Mouse (Mus musculus): Measurements from ENCODE around the gene Gm525.
A peak's percentile ranks its signal among the peaks of the same experiment; 100 is the strongest.

Gm525 gene

DNA sequence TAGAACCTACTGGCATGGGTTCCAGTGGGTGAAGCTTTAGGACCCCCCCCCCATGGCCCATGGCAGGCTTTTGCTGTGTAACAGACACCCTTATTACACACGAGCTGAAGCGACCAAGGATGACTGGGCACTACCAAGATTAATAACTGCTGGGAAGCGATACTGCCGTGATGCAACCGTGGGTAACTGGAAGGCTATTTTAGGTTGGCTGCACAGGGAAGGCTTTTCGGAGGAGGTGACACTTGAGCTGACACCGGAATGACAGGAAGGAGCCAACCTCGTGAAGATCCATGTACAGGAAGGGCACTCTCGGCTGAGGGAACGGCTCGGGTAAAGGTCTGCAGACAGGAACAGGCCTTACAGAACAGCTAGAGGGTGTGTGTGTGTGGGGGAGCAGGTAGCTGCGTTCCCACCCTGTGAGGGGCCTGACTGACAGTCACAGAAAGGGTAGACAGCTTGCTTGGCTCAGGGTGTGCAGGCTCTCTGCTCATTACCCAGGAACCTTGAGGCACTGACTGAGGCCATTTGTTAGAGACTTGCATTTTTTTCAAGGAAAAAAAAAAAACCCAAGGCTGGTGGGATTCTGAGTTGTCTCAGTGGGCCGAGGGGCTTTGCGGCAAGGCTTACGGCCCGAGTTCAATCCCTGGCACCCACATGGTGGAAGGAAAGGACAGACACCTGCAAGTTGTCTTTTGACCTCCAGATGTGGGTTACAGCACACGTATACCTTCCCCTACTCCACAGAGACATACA lies 24.6 kb downstream of the Gm525 start:
- DNase-seq (ENCODE audit: low spot score) = no peak

DNA sequence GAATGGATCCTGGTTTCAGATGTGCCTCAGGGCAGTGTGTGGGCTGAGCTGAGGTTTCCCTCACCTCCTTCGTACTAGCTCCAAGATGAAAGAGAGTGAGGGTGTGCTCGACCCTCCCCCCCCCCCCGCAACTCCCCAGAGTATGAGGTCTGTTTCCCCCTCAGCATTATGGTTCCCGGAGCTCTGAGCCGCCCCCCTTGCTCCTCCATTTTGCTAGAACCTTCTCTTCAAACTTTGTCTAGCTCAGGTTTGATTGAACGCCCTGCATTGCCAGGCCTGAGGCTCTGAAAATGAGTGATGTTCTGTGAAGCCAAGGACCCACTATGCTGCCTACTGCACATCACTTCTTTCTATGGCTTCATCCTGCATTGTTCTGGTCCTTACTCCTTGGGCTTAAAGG lies 25.3 kb downstream of the Gm525 start:
- no peak for DNase-seq (ENCODE audit: low spot score)

- peak; percentile 86 for DNase-seq (ENCODE audit: low spot score)
Observed at GRCm38 (mm10) chr11:89100403-89100802, 26.8 kb downstream of the Gm525 start.

DNA sequence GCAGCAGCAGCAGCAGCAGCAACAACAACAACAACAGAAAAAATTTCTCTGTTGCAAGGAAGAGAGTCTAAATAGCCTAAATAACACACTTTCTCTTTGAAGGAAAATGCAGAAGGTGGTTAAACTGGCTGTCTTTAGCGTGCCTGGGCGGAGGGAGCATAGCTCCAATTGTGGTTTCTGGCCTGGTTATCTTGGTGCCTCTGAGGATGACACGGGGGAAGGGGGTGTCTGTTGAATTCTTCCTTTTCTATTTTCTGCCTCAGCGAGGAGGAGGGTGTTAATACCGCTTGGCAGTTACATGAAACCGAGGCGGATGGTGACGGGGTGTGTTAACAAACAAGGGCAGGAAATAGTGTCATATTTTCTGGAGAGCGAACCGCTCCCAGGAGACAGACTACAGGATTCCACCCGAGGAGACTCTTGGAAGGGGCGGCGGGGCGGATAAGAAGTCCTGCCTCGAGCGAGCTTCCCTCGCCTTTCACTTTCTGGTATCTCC lies 27.2 kb downstream of the Gm525 start:
- peak; percentile 39 for DNase-seq (ENCODE audit: low spot score)

DNA sequence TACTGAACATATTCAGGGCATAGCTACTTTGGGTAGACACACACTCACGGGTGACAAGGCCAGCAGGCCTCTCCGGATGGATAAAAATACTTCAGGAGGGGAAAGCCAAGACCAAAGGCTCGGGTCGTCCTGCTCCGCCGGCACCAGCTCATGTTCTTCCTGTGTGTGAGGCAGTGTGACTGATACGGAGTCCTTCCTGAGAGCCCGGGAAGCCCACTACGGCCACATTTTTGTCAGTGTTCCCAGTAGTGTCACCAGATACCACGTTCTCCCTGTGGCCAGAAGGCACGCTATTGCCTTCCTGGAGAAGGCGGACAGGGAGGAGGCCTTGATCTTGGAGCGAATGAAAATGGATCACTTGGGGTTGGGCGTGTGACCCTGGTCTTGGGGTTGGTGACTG lies 29.5 kb downstream of the Gm525 start:
- no peak for DNase-seq (ENCODE audit: low spot score)

GRCm38 (mm10) chr11:89105211-89105610 lies 31.6 kb downstream of the Gm525 start:
- DNase-seq (ENCODE audit: low spot score) = no peak

- DNase-seq (ENCODE audit: low spot score) = no peak
Observed at GRCm38 (mm10) chr11:89105823-89106222, 32.2 kb downstream of the Gm525 start.

GRCm38 (mm10) chr11:89107180-89107807 lies 33.7 kb downstream of the Gm525 start:
- no peak for DNase-seq (ENCODE audit: low spot score)

DNA sequence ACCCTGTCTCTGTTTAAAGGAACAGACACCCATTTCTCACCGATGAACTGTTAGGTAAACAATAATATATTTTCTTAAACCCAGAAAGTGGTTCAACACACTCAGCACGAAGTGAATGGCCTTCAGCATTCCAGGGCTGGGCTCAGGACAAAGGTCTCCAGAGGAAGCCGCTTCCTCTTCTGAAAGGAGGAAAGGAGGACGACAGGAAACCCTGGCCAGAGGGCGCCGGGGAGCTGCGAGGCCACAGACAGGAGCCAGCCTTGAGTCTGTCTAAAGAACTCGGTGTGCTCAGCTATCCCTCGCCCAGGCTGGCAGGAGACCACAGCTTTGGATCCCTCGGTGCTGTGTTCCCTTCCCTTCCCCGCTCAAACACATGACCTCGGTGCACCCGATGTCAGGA lies 50.8 kb downstream of the Gm525 start:
- no peak for DNase-seq (ENCODE audit: low spot score)

- DNase-seq (ENCODE audit: low spot score) = no peak
Observed at GRCm38 (mm10) chr11:89130856-89131255, 57.2 kb downstream of the Gm525 start.

GRCm38 (mm10) chr11:89132406-89132805 lies 58.8 kb downstream of the Gm525 start:
- DNase-seq (ENCODE audit: low spot score) = no peak

GRCm38 (mm10) chr11:89134211-89134610 lies 60.6 kb downstream of the Gm525 start:
- DNase-seq (ENCODE audit: low spot score) = no peak

- no peak for DNase-seq (ENCODE audit: low spot score)
Observed at GRCm38 (mm10) chr11:89137915-89138314, 64.3 kb downstream of the Gm525 start.

All from lung, postnatal 25 days (tissue).